Mouse (Mus musculus) right cerebral cortex, postnatal 4 days (tissue): ENCODE data around the gene Hmgcs1.

ENCODE experiments used
- DNase-seq: peaks from one replicate; pipeline ENCODE4 v3.0.0-alpha.2; 2022

The Hmgcs1 gene

GRCm38 (mm10) chr13:119754635-119755020 lies 64.4 kb downstream of the Hmgcs1 start:
- no peak for DNase-seq

- peak; percentile 35 for DNase-seq
Measured at GRCm38 (mm10) chr13:119755141-119755547, 65.0 kb downstream of the Hmgcs1 start.

- peak; percentile 76 for DNase-seq
Measured at GRCm38 (mm10) chr13:119755681-119756471, 65.7 kb downstream of the Hmgcs1 start, which contains the start of gene Nim1k. Nim1k (minus strand) TSS chr13:119755882.

- no peak for DNase-seq
Measured at GRCm38 (mm10) chr13:119756831-119757230, 66.7 kb downstream of the Hmgcs1 start.
